Mouse (Mus musculus): ENCODE measurements at regions not wholly inside any gene's neighbourhood (a gene's known extent, or its start where the extent isn't known, plus 50 kb on each side); places are given as distances from the start of the nearest gene placed in this dataset.

DNA sequence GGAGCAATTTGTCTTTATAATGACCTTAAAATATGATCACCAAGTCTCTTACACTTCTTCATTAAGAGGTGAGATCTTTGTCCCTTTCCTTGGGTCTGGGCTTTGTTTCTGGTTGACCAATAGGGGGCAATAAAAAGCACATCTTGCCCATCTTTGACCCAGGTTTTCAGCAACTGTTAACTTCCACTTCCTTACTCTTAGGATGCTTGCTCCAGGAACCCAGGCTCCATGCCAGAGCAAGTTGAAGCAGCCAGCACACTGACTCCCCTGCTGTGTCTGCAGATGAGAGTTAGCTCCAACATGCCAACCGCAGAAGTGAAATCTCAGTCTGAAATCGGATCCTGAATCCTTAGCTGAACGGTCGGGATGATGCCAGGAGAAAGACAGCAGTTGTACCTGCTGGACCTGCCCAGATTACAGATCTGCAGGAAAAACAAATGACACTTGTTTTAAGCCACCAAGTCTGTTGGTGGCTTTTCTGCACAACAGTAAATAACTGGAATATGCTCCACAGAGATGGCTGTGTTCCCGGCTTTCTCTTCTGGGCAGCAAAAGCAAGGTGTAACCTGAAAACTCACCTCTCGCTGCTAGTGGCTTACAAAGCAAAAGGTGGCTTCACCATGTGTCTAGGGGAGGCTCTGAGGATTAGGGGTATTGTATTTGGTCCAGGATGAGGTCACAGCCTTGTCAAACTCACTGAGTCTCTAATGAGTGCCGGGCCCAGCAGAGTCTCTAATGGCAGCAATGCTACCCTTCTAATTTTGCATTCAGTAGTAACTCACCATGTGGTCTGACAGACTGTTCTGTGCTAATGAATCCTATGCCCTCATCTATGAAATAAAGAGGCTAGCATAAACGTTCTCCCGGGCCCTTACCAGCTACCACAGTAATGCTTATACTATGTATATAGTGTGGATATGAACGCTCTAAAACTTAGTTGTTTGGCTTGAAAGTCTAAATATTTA lies 241.8 kb upstream of the Fbxo33 start:
- TF ChIP-seq CTCF (IDR thresholded peaks at IDR 0.05; ENCODE audit: borderline replicate concordance, extremely low read depth, insufficient read depth, insufficient read length) (no peak; the same call in 1 of the 2 replicates), POLR2A (IDR thresholded peaks at IDR 0.05; ENCODE audit: borderline replicate concordance, extremely low read depth, insufficient read depth, insufficient read length, poor library complexity, severe bottlenecking) (no peak)

Measured in brain, embryonic 14.5 days (tissue).